Mouse (Mus musculus): ENCODE data around the gene Ckmt1. TPM values are rescaled to one million over a fixed set of nuclear protein-coding genes. Genes with fewer than 3 reads are reported as not detected.

The Ckmt1 gene
- total RNA-seq, 2 experiments from 2014 or later: 6.9 to 12.0 TPM

- DNase-seq (ENCODE audit: low spot score in 2 of 2): peak; percentile 36 to 48
Observed at GRCm38 (mm10) chr2:121408160-121408559, 50.6 kb downstream of the Ckmt1 start.

DNA sequence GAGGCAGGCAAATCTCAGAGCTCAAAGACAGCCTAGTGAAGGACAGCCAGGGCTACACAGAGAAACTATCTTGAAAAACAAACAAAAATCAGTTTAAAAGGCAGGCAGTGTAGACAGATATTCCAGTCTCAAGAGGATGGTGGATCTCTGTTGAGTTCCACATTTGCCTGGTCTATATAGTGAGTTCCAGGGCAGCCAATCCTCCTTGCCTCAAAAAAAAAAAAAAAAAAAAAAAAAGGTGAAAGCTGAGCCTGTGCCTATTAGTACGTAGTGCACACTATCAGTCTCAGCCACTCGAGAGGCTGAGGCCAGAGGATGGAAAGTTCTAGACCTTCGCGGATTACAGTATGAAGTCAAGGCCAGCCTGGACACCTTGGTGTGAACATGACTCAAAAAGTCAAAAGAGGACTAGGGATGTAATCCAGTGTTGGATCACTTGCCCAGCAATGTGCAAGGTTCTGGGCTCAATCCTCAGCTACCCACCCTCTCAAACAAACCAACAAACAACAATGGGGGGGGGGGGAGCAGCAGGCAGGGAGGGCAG lies 55.4 kb downstream of the Ckmt1 start:
- peak in 1 of 2 experiments; percentile 49 for DNase-seq (ENCODE audit: low spot score in 2 of 2)

Other genes with a start within 250 kb of the Ckmt1 start
- not detected for gene Tgm7, start 247.9 kb upstream of the Ckmt1 start, total RNA-seq (2021)
- gene Adal, start 217.3 kb upstream of the Ckmt1 start, total RNA-seq (2021): 10 to 100 TPM; 16.1 to 19.3 TPM
- 1 to 10 TPM; 8.5 to 9.2 TPM for gene Lcmt2, start 217.1 kb upstream of the Ckmt1 start, total RNA-seq (2021)
- gene Tubgcp4, start 187.1 kb upstream of the Ckmt1 start, total RNA-seq (2021): 10 to 100 TPM; 44.7 to 45.0 TPM
- gene Zscan29, start 186.6 kb upstream of the Ckmt1 start, total RNA-seq (2021): 10 to 100 TPM; 16.4 to 19.8 TPM
- 10 to 100 TPM; 61.6 to 69.8 TPM for gene Trp53bp1, start 86.3 kb upstream of the Ckmt1 start, total RNA-seq (2021)
- 1 to 10 TPM; 6.5 to 7.6 TPM for gene Map1a, start 68.1 kb upstream of the Ckmt1 start, total RNA-seq (2021)
- 10 to 100 TPM; 49.3 to 80.6 TPM for gene Ppip5k1, start 2.3 kb upstream of the Ckmt1 start, total RNA-seq (2021)
- gene Strc, start 29.5 kb downstream of the Ckmt1 start, total RNA-seq (2021): under 1 TPM; 0.03 to 0.22 TPM
- 100 to 1,000 TPM; 355 to 437 TPM for gene Pdia3, start 56.1 kb downstream of the Ckmt1 start, total RNA-seq (2021)
- gene Catsper2, start 56.1 kb downstream of the Ckmt1 start, total RNA-seq (2021): 1 to 10 TPM; 2.2 to 2.6 TPM
- under 1 TPM; 0.17 to 0.35 TPM for gene Ell3, start 86.6 kb downstream of the Ckmt1 start, total RNA-seq (2021)
- 100 to 1,000 TPM; 363 to 372 TPM for gene Serf2, start 91.5 kb downstream of the Ckmt1 start, total RNA-seq (2021)
- 10 to 100 TPM; 20.9 to 43.7 TPM for gene Hypk, start 95.6 kb downstream of the Ckmt1 start, total RNA-seq (2021)
- under 1 TPM in 1 of 2 experiments, not detected in 1; 0.19 TPM for gene Serinc4, start 99.1 kb downstream of the Ckmt1 start, total RNA-seq (2021)
- gene Mfap1b, start 116.4 kb downstream of the Ckmt1 start, total RNA-seq (2021): 10 to 100 TPM; 39.8 to 45.1 TPM
- gene Mfap1a, start 149.0 kb downstream of the Ckmt1 start, total RNA-seq (2021): 10 to 100 TPM; 32.0 to 34.5 TPM
- gene Wdr76, start 149.0 kb downstream of the Ckmt1 start, total RNA-seq (2021): 1 to 10 TPM; 2.3 to 2.8 TPM